9 mouse cellular contexts compared by ENCODE assay signal in the genomic region with DNA sequence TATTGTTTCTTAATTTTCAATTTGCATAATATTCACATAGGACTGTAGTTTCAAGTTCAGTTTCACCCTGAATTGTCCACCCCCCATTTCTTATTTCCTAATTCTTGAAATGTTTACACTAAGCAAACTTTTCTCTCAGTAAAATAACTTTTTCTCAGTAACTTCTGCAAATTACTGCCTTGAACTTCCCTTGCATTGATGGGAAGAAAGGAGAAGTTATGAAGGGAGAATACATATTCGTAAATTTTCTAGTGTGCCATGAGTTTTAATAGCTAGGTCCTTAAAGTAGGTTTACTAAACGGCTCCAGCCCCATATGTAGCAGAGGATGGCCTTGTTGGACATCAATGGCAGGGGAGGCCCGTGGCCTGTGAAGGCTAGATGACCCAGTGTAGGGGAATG. TPM values are rescaled to one million over a fixed set of nuclear protein-coding genes. Genes with fewer than 3 reads are reported as not detected.
"Had no signal": no experiment of that assay in that cellular context is flagged by ENCODE, and none has a peak within 500 bp of the region (broad histone marks: within the 10 kb centered on the region; RNA-seq: fewer than 3 reads in every experiment).

No protein-coding gene starts in this region.

RNA-seq across cellular contexts. Expression of a gene that starts 43.8 kb away (rescaled TPM):
- total RNA-seq: left cerebral cortex, adult 2 months; left cerebral cortex, adult 8-10 months; left cerebral cortex, postnatal 10 days; left cerebral cortex, postnatal 14 days; left cerebral cortex, postnatal 25 days; left cerebral cortex, postnatal 36 days; left cerebral cortex, postnatal 4 days; megakaryocyte-erythroid progenitor cell, adult 5-6 weeks; midbrain, postnatal 0 days had no signal
